Mouse (Mus musculus) heart, embryonic 14.5 days (tissue): ENCODE data around the gene Il4ra. TPM values are rescaled to one million over a fixed set of nuclear protein-coding genes. Genes with fewer than 3 reads are reported as not detected.

Experiments
- ATAC-seq: fragments of 200-750 bp; cut with Nextera tagmentation; 2 replicates; pipeline ENCODE4 v1.8.0; 2017; ENCODE audit warnings: low read depth, moderate TSS enrichment; ENCODE audit not compliant: insufficient number of reproducible peaks, insufficient read depth, low FRiP score
- H3K27ac ChIP-seq, 2 experiments: fragments of 200-500 bp in 1 of 2; fragments of 300-500 bp in 1 of 2; sonication (generic) in 1 of 2; replicated peaks in 1 of 2; 2 replicates each; pipeline ENCODE4 v1.5.1; 2012 to 2014; ENCODE audit warnings: low read depth in 2 of 2, low read length in 2 of 2, control low read depth in 1 of 2, mild to moderate bottlenecking in 1 of 2, mixed read lengths in 1 of 2; ENCODE audit not compliant: control insufficient read depth in 1 of 2, insufficient read depth in 1 of 2
- H3K27me3 ChIP-seq: fragments of 300-500 bp; sonication (generic); 2 replicates; pipeline ENCODE4 v1.6.1; 2014; ENCODE audit warnings: mild to moderate bottlenecking, low read length, control low read depth; ENCODE audit not compliant: control insufficient read depth, insufficient read depth
- H3K36me3 ChIP-seq: fragments of 300-500 bp; sonication (generic); 2 replicates; pipeline ENCODE4 v1.6.1; 2014; ENCODE audit warnings: mild to moderate bottlenecking, control low read depth, low read length, mixed read lengths; ENCODE audit not compliant: control insufficient read depth, insufficient read depth
- H3K4me1 ChIP-seq, 2 experiments: fragments of 200-500 bp in 1 of 2; fragments of 300-500 bp in 1 of 2; sonication (generic) in 1 of 2; 2 replicates each; pipeline ENCODE4 v1.6.1; 2012 to 2014; ENCODE audit warnings: low read length in 2 of 2, control low read depth in 1 of 2, mixed read lengths in 1 of 2; ENCODE audit not compliant: control insufficient read depth in 2 of 2, insufficient read depth in 2 of 2
- H3K4me2 ChIP-seq: fragments of 300-500 bp; sonication (generic); 2 replicates; pipeline ENCODE4 v1.6.1; 2014; ENCODE audit warnings: mild to moderate bottlenecking, low read length
- H3K4me3 ChIP-seq, 2 experiments: fragments of 200-500 bp in 1 of 2; fragments of 300-500 bp in 1 of 2; sonication (generic) in 1 of 2; 2 replicates each; pipeline ENCODE4 v1.5.1; 2012 to 2014; ENCODE audit warnings: low read length in 2 of 2, mild to moderate bottlenecking in 2 of 2, control low read depth in 1 of 2, low read depth in 1 of 2, moderate library complexity in 1 of 2; ENCODE audit not compliant: control insufficient read depth in 1 of 2, insufficient read depth in 1 of 2
- H3K9ac ChIP-seq: fragments of 300-500 bp; sonication (generic); 2 replicates; pipeline ENCODE4 v1.6.1; 2014; ENCODE audit warnings: mild to moderate bottlenecking, low read length
- H3K9me3 ChIP-seq: fragments of 300-500 bp; sonication (generic); 2 replicates; pipeline ENCODE4 v1.6.1; 2016; ENCODE audit warnings: low read length, control low read depth; ENCODE audit not compliant: control insufficient read depth
- WGBS: fragments of 180-500 bp; shearing (Covaris S2); extraction: QIAGEN DNeasy Blood & Tissue Kit; methylation state at CpG from one replicate; pipeline ENCODE4 v1.1.7; 2014; 5-methylcytosine and 5-hydroxymethylcytosine counted together
- polyA plus RNA-seq: library from polyadenylated mRNA; unstranded; fragments of >200 nt; fragmentation: Nextera tagmentation; extraction: Ambion mirVana; gene quantifications from 2 replicates; pipeline ENCODE4 v1.2.1, GENCODE M21; 2014

Gene Il4ra
- polyA plus RNA-seq, 1 experiment from 2014 or later: 3.7 TPM

- peak; percentile 49; the same call in 1 of the 2 replicates for ATAC-seq
- 18% methylated on average over 6 of the region's 6 CpGs for WGBS
- Histone ChIP-seq H3K4me3 (no peak overlapping the region), H3K27ac (peak overlapping the region; percentile 53 to 70; a peak in 3 of 4 replicates), H3K9ac (no peak overlapping the region), H3K9me3 (no peaks in the 10 kb centered on the region), H3K27me3 (no peaks in the 10 kb centered on the region), H3K4me1 (peaks cover 21 to 33% of the 10 kb centered on the region in 2 experiments), H3K36me3 (no peaks in the 10 kb centered on the region), H3K4me2 (peak overlapping the region; percentile 92)
These were observed 989 bp upstream of the Il4ra start for GRCm38 (mm10) chr7:125550881-125551381.

DNA sequence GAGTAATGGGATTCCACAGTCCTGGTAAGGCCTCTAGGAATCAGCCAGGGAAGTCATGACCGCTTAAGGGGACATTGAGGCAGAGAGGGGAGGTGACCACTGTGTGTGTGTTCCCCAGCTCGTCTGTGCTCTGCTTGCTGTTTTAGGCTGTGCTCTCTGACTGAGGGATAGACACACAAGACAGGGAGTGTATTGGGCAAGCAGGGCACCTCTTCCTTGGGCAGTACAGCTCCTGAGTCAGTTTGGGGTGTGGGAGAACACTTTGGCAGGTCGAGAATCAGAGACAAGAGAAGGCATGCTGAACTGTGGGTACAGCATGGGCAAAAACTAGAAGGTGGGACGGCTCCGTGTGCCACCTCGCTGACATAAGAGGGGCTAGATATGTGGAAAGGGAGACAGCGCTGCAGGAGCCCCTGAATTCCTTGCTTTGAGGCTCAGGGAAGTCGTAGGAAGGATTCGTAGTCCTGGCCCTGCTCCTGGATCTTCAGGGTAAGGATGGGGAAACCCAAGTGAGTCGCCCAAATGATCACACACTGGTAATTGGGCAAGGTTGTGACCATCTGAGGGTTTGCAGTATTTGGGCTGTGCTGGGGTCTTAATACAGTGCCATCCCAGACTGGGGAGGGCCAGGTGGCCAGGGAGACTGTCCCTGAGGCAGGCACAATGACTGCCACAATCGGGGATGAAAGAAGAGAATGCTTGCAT is 1.1 kb downstream of the Il4ra start:
- H3K27me3 ChIP-seq: no peaks in the 10 kb centered on the region
- peak overlapping the region; percentile 71; the same call in 1 of the 2 replicates for H3K9ac ChIP-seq
- H3K27ac ChIP-seq: no peak overlapping the region
- H3K4me2 ChIP-seq: peak overlapping the region; percentile 92
- H3K9me3 ChIP-seq: no peaks in the 10 kb centered on the region
- WGBS: 74% methylated on average over 11 of the region's 11 CpGs
- peak overlapping the region; percentile 55 to 56 for H3K4me3 ChIP-seq
- H3K36me3 ChIP-seq: no peaks in the 10 kb centered on the region
- peaks cover 21 to 33% of the 10 kb centered on the region in 2 experiments for H3K4me1 ChIP-seq
- ATAC-seq: no peak

DNA sequence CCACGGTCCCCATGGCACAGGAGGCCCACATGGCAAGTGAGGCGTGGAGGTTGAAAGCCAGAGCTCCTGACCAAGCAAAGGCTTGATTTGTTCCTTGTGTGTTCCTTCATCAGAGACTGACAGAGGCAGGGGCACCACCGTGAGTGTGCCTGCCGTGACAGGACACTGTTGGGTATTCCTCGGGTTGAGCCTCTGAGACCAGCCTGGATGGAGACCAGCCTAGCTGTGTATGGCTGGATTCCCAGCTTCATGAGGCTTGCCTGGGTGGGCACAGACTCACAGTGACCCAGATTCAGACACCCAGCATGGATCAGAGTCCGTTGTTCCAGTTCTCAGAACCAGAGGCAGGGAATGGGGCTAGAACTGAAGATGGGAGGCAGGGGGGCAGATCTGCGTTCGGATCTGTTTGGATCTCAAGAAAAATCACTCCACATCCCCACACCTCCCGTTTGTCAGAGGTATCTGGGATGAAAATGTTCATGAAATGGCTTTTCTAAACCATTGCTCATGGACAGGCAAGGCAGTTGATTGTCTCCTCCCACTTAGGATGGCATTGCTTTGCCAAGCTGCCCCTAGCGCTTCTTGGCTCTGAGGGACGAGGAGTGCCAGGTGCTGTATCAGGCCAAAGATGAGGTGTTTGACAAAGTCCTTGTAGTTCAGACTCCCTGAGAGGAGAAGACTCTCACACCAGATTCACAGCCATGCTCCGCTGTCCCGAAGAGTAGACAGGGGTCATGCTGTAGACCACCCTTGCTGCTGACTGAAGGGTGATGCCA is 1.9 kb downstream of the Il4ra start:
- H3K4me2 ChIP-seq: no peak overlapping the region
- H3K27me3 ChIP-seq: no peaks in the 10 kb centered on the region
- H3K9ac ChIP-seq: no peak overlapping the region
- H3K9me3 ChIP-seq: no peaks in the 10 kb centered on the region
- 0 out of 4 replicates have a peak overlapping the region, but pooled peaks of 1 of the 2 experiments have one; percentile 56 for H3K4me3 ChIP-seq
- H3K36me3 ChIP-seq: no peaks in the 10 kb centered on the region
- peaks cover 21 to 33% of the 10 kb centered on the region in 2 experiments for H3K4me1 ChIP-seq
- no peak overlapping the region for H3K27ac ChIP-seq
- ATAC-seq: no peak
- WGBS: 78% methylated on average over 13 of the region's 13 CpGs

GRCm38 (mm10) chr7:125554456-125555114 is 2.7 kb downstream of the Il4ra start:
- no peaks in the 10 kb centered on the region for H3K36me3 ChIP-seq
- H3K4me1 ChIP-seq: peaks cover 21 to 33% of the 10 kb centered on the region in 2 experiments
- no peaks in the 10 kb centered on the region for H3K27me3 ChIP-seq
- H3K9ac ChIP-seq: no peak overlapping the region
- no peaks in the 10 kb centered on the region for H3K9me3 ChIP-seq
- H3K4me3 ChIP-seq: no peak overlapping the region
- H3K27ac ChIP-seq: no peak overlapping the region
- ATAC-seq: no peak
- 76% methylated on average over 9 of the region's 9 CpGs for WGBS
- no peak overlapping the region for H3K4me2 ChIP-seq

GRCm38 (mm10) chr7:125555351-125555872 is 3.5 kb downstream of the Il4ra start:
- Histone ChIP-seq H3K27ac (no peak overlapping the region), H3K27me3 (no peaks in the 10 kb centered on the region), H3K4me2 (no peak overlapping the region), H3K9ac (no peak overlapping the region), H3K4me3 (no peak overlapping the region), H3K4me1 (peaks cover 13 to 30% of the 10 kb centered on the region in 2 experiments), H3K36me3 (no peaks in the 10 kb centered on the region), H3K9me3 (no peaks in the 10 kb centered on the region)
- no peak for ATAC-seq
- 73% methylated on average over 7 of the region's 7 CpGs for WGBS

DNA sequence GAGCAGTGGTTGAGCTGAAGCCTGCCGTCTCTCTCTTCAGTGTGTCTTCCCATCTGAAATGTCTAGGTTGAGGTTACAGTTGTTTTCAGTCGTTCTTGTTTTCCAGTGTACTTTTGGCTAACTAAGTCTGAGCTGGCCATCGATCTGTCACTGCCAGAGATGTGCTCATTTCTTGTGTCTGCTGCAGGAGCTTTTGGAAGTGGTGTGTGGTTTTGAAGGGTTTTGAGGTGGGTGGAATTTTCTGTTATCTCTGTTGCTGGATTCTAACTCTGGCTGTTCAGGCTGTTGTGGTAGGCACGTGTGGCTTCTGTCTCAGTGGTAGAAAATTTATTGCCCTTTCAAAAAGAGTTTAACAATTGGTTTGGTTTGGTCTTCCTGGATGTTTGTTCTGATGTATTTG is 4.2 kb downstream of the Il4ra start:
- ATAC-seq: no peak
- 47% methylated on average over 4 of the region's 4 CpGs for WGBS
- Histone ChIP-seq H3K4me3 (no peak overlapping the region), H3K36me3 (no peaks in the 10 kb centered on the region), H3K27me3 (no peaks in the 10 kb centered on the region), H3K9me3 (no peaks in the 10 kb centered on the region), H3K4me1 (peaks cover 9 to 25% of the 10 kb centered on the region in 2 experiments), H3K27ac (no peak overlapping the region), H3K4me2 (no peak overlapping the region), H3K9ac (no peak overlapping the region)

DNA sequence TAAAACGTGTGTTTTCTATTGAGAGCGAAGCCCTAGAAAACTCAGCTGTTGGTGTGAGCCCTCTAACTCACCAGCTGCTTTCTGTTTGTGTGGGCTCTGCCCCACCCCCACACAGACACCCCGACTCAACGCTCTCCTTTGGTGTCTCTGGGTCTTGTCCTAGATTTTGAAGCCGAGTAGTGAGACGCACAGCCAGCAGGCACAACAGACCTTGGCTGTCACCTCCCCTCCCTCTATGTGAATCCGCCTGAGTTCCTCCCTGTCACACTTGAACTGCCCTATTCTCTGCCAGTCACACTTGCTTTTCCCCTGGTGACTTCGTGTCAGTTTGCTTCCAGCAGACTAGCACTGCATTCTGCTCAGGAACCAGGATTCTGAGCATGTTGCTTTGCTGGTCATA is 4.9 kb downstream of the Il4ra start:
- WGBS: 58% methylated on average over 8 of the region's 8 CpGs
- Histone ChIP-seq H3K36me3 (no peaks in the 10 kb centered on the region), H3K4me3 (no peak overlapping the region), H3K4me1 (peaks cover 7 to 20% of the 10 kb centered on the region in 2 experiments), H3K4me2 (no peak overlapping the region), H3K9ac (no peak overlapping the region), H3K27ac (no peak overlapping the region), H3K27me3 (no peaks in the 10 kb centered on the region), H3K9me3 (no peaks in the 10 kb centered on the region)
- no peak for ATAC-seq
